Mouse (Mus musculus): ENCODE measurements at regions not wholly inside any gene's neighbourhood (a gene's known extent, or its start where the extent isn't known, plus 50 kb on each side); places are given as distances from the start of the nearest gene placed in this dataset.

GRCm38 (mm10) chr16:85259838-85260237 lies 86.3 kb upstream of the App start:
- TF ChIP-seq CTCF (IDR thresholded peaks at IDR 0.05; ENCODE audit: control insufficient read depth, insufficient read depth, insufficient read length) (no peak), USF1 (IDR thresholded peaks at IDR 0.05; ENCODE audit: low read depth) (no peak), MYOD1 (IDR thresholded peaks at IDR 0.05; ENCODE audit: control insufficient read depth, insufficient read length, low read depth) (no peak), MAX (IDR thresholded peaks at IDR 0.05) (no peak), CEBPB (IDR thresholded peaks at IDR 0.05; ENCODE audit: low read depth) (no peak), MYOG (IDR thresholded peaks at IDR 0.05; ENCODE audit: control insufficient read depth, extremely low read depth, insufficient read length) (no peak), FOSL1 (IDR thresholded peaks at IDR 0.05; ENCODE audit: insufficient read depth, low read length, poor library complexity, severe bottlenecking) (no peak)

Data from C2C12 (cell line).